Mouse (Mus musculus) neural tube, embryonic 11.5 days (tissue): ENCODE measurements around the gene Mchr1. TPM values are rescaled to one million over a fixed set of nuclear protein-coding genes. Genes with fewer than 3 reads are reported as not detected.

ENCODE experiments used
- ATAC-seq: fragments of 200-750 bp; cut with Nextera tagmentation; 2 replicates; pipeline ENCODE4 v1.8.0; 2017; ENCODE audit warnings: moderate number of reproducible peaks, mild to moderate bottlenecking, moderate TSS enrichment, moderate library complexity; ENCODE audit not compliant: insufficient read depth, low FRiP score, low TSS enrichment
- DNase-seq: peaks from one replicate; pipeline ENCODE4 v3.0.0-alpha.2; 2015; ENCODE audit warnings: low spot score
- H3K27ac ChIP-seq: fragments of 300-500 bp; sonication (generic); 2 replicates; pipeline ENCODE4 v1.5.1; 2014; ENCODE audit warnings: low read depth, mild to moderate bottlenecking, low read length
- H3K27me3 ChIP-seq: fragments of 300-500 bp; sonication (generic); 2 replicates; pipeline ENCODE4 v1.6.1; 2014; ENCODE audit warnings: mild to moderate bottlenecking, low read length, mixed read lengths; ENCODE audit not compliant: control insufficient read depth, insufficient read depth
- H3K36me3 ChIP-seq: fragments of 300-500 bp; sonication (generic); 2 replicates; pipeline ENCODE4 v1.6.1; 2014; ENCODE audit warnings: mild to moderate bottlenecking, low read length, moderate library complexity, mixed read lengths; ENCODE audit not compliant: control insufficient read depth, insufficient read depth
- H3K4me1 ChIP-seq: fragments of 300-500 bp; sonication (generic); 2 replicates; pipeline ENCODE4 v1.6.1; 2014; ENCODE audit warnings: low read length, mixed read lengths; ENCODE audit not compliant: control insufficient read depth, insufficient read depth
- H3K4me2 ChIP-seq: fragments of 300-500 bp; sonication (generic); 2 replicates; pipeline ENCODE4 v1.6.1; 2014; ENCODE audit warnings: low read depth, mild to moderate bottlenecking, moderate library complexity
- H3K4me3 ChIP-seq: fragments of 300-500 bp; sonication (generic); 2 replicates; pipeline ENCODE4 v1.5.1; 2014; ENCODE audit warnings: low read depth, low read length
- H3K9ac ChIP-seq: fragments of 300-500 bp; sonication (generic); 2 replicates; pipeline ENCODE4 v1.6.1; 2014; ENCODE audit warnings: mild to moderate bottlenecking, low read length
- H3K9me3 ChIP-seq: fragments of 300-500 bp; sonication (generic); 2 replicates; pipeline ENCODE4 v1.6.1; 2016; ENCODE audit warnings: low read length; ENCODE audit not compliant: control insufficient read depth
- WGBS: fragments of 180-500 bp; shearing (Covaris S2); extraction: QIAGEN DNeasy Blood & Tissue Kit; methylation state at CpG from one replicate; pipeline ENCODE4 v1.1.7; 2014; 5-methylcytosine and 5-hydroxymethylcytosine counted together
- polyA plus RNA-seq: library from polyadenylated mRNA; unstranded; fragments of >200 nt; fragmentation: Nextera tagmentation; extraction: Ambion mirVana; gene quantifications from 2 replicates; pipeline ENCODE4 v1.2.1, GENCODE M21; 2014

Gene Mchr1
- polyA plus RNA-seq, 1 experiment from 2014 or later: 0.77 TPM

GRCm38 (mm10) chr15:81195447-81195846 lies 39.9 kb upstream of the Mchr1 start:
- DNase-seq: no peak
- Histone ChIP-seq H3K4me3 (no peak overlapping the region), H3K9ac (no peak overlapping the region), H3K4me2 (no peak overlapping the region), H3K27me3 (no peaks in the 10 kb centered on the region), H3K4me1 (no peaks in the 10 kb centered on the region), H3K27ac (no peak overlapping the region), H3K36me3 (no peaks in the 10 kb centered on the region), H3K9me3 (no peaks in the 10 kb centered on the region)
- WGBS: 55% methylated on average over 4 of the region's 4 CpGs
- ATAC-seq: no peak

- Histone ChIP-seq H3K9me3 (no peaks in the 10 kb centered on the region), H3K4me2 (no peak overlapping the region), H3K9ac (no peak overlapping the region), H3K4me1 (no peaks in the 10 kb centered on the region), H3K27me3 (no peaks in the 10 kb centered on the region), H3K4me3 (no peak overlapping the region), H3K36me3 (no peaks in the 10 kb centered on the region), H3K27ac (no peak overlapping the region)
- 94% methylated on average over 10 of the region's 10 CpGs for WGBS
- DNase-seq (no peak), ATAC-seq (no peak)
These were observed 38.1 kb upstream of the Mchr1 start for GRCm38 (mm10) chr15:81197197-81197596.

DNA sequence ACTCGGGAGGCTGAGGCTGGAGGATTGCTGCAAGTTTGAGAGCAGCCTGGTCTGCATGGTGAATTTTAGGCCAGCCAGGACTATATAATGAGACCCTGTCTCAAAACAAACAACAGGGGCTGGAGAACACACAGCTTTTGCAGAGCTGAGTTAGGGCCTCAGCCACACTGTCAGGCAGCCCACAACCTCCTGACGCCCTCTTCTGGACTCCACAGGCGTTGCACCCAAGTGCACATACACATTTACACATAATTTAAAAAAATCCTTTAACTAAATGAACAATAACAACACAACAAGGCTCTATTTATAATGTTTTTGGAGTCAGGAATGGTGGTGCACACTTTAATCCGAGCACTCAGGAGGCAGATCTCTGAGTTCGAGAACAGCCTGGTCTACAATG lies 36.9 kb upstream of the Mchr1 start:
- Histone ChIP-seq H3K27me3 (no peaks in the 10 kb centered on the region), H3K36me3 (no peaks in the 10 kb centered on the region), H3K9me3 (no peaks in the 10 kb centered on the region), H3K4me2 (no peak overlapping the region), H3K4me1 (no peaks in the 10 kb centered on the region), H3K9ac (no peak overlapping the region), H3K27ac (no peak overlapping the region), H3K4me3 (no peak overlapping the region)
- ATAC-seq (no peak), DNase-seq (no peak)
- WGBS: 93% methylated on average over 5 of the region's 5 CpGs

GRCm38 (mm10) chr15:81199372-81199959 lies 35.8 kb upstream of the Mchr1 start:
- DNase-seq (peak; percentile 79), ATAC-seq (no peak)
- Histone ChIP-seq H3K9me3 (no peaks in the 10 kb centered on the region), H3K36me3 (no peaks in the 10 kb centered on the region), H3K4me3 (no peak overlapping the region), H3K27me3 (no peaks in the 10 kb centered on the region), H3K9ac (no peak overlapping the region), H3K27ac (no peak overlapping the region), H3K4me2 (no peak overlapping the region), H3K4me1 (no peaks in the 10 kb centered on the region)
- WGBS: 26% methylated on average over 4 of the region's 4 CpGs

GRCm38 (mm10) chr15:81202462-81202861 lies 32.8 kb upstream of the Mchr1 start:
- no peak overlapping the region for H3K4me3 ChIP-seq
- H3K4me2 ChIP-seq: no peak overlapping the region
- H3K27me3 ChIP-seq: no peaks in the 10 kb centered on the region
- H3K4me1 ChIP-seq: no peaks in the 10 kb centered on the region
- H3K9me3 ChIP-seq: no peaks in the 10 kb centered on the region
- no peak for ATAC-seq
- DNase-seq: no peak
- no peak overlapping the region for H3K27ac ChIP-seq
- no peaks in the 10 kb centered on the region for H3K36me3 ChIP-seq
- 98% methylated on average over 5 of the region's 5 CpGs for WGBS
- no peak overlapping the region for H3K9ac ChIP-seq

GRCm38 (mm10) chr15:81210496-81210895 lies 24.8 kb upstream of the Mchr1 start:
- H3K9me3 ChIP-seq: no peaks in the 10 kb centered on the region
- H3K36me3 ChIP-seq: no peaks in the 10 kb centered on the region
- H3K27ac ChIP-seq: no peak overlapping the region
- H3K4me2 ChIP-seq: no peak overlapping the region
- no peak for DNase-seq
- ATAC-seq: no peak
- H3K4me3 ChIP-seq: no peak overlapping the region
- H3K4me1 ChIP-seq: no peaks in the 10 kb centered on the region
- H3K27me3 ChIP-seq: no peaks in the 10 kb centered on the region
- 79% methylated on average over 5 of the region's 5 CpGs for WGBS
- H3K9ac ChIP-seq: no peak overlapping the region

DNA sequence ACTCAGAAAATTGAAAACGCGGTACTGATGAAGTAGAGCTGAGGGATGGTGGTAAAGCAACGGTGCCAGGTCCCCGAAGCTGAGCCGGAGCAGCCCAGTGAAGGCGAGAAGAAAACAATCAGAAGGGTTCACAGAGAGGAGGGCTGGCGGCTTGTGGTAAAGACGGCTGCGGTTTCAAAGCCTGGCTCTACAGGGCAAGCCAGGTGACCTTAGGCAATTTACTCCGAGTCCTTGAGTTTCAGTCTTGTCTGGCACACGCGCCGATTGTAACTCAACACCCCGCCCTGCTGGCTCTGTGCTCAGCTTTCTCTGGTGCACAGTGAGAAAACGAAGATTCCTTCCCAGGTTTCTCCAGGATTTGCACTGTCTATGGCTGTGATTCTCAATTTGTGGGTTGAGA lies 22.3 kb upstream of the Mchr1 start:
- no peaks in the 10 kb centered on the region for H3K36me3 ChIP-seq
- H3K4me1 ChIP-seq: no peaks in the 10 kb centered on the region
- H3K9ac ChIP-seq: no peak overlapping the region
- H3K27me3 ChIP-seq: no peaks in the 10 kb centered on the region
- WGBS: 66% methylated on average over 15 of the region's 15 CpGs
- no peak overlapping the region for H3K27ac ChIP-seq
- H3K4me3 ChIP-seq: no peak overlapping the region
- no peaks in the 10 kb centered on the region for H3K9me3 ChIP-seq
- DNase-seq (no peak), ATAC-seq (no peak)
- no peak overlapping the region for H3K4me2 ChIP-seq

GRCm38 (mm10) chr15:81216906-81217653 lies 18.2 kb upstream of the Mchr1 start:
- WGBS: 86% methylated on average over 19 of the region's 19 CpGs
- no peaks in the 10 kb centered on the region for H3K36me3 ChIP-seq
- no peak overlapping the region for H3K4me3 ChIP-seq
- H3K9me3 ChIP-seq: no peaks in the 10 kb centered on the region
- no peaks in the 10 kb centered on the region for H3K27me3 ChIP-seq
- no peak overlapping the region for H3K27ac ChIP-seq
- ATAC-seq (no peak), DNase-seq (no peak)
- no peak overlapping the region for H3K4me2 ChIP-seq
- no peak overlapping the region for H3K9ac ChIP-seq
- H3K4me1 ChIP-seq: no peaks in the 10 kb centered on the region

DNA sequence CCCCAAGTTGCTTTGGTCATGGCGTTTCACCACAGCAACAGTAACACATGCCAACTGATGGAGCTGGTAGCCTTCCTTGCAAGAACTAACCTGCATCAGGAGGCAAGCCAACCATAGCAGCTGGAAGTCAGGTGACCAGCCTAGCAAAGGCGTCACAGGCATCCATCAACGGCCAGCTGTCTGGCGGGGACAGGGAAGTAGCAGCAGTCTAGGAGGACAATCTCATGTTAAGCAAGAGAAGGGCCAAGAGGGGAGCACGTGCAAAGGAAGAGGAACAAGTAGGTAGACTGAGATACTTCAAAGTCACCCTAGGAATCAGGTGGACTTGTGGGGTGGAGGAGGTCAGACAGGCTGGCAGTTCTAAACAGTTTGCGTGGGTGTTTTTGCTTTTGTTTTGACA lies 16.2 kb upstream of the Mchr1 start:
- no peaks in the 10 kb centered on the region for H3K36me3 ChIP-seq
- ATAC-seq: no peak
- no peak overlapping the region for H3K27ac ChIP-seq
- H3K9me3 ChIP-seq: no peaks in the 10 kb centered on the region
- no peaks in the 10 kb centered on the region for H3K27me3 ChIP-seq
- 78% methylated on average over 6 of the region's 6 CpGs for WGBS
- no peak overlapping the region for H3K4me2 ChIP-seq
- H3K4me1 ChIP-seq: no peaks in the 10 kb centered on the region
- H3K4me3 ChIP-seq: no peak overlapping the region
- no peak overlapping the region for H3K9ac ChIP-seq
- DNase-seq: no peak
